Mouse (Mus musculus) forebrain, embryonic 13.5 days (tissue): ENCODE data around the gene Cdkn1c. TPM values are rescaled to one million over a fixed set of nuclear protein-coding genes. Genes with fewer than 3 reads are reported as not detected.

Source experiments
- ATAC-seq: fragments of 200-750 bp; cut with Nextera tagmentation; 2 replicates; pipeline ENCODE4 v1.8.0; 2017
- H3K27ac ChIP-seq: fragments of 300-500 bp; sonication (generic); 2 replicates; pipeline ENCODE4 v1.5.1; 2015; ENCODE audit warnings: inconsistent platforms, mild to moderate bottlenecking, moderate library complexity
- H3K27me3 ChIP-seq: fragments of 300-500 bp; sonication (generic); 2 replicates; pipeline ENCODE4 v1.6.1; 2015; ENCODE audit warnings: mild to moderate bottlenecking, inconsistent platforms
- H3K36me3 ChIP-seq: fragments of 300-500 bp; sonication (generic); 2 replicates; pipeline ENCODE4 v1.6.1; 2015; ENCODE audit warnings: mild to moderate bottlenecking, inconsistent platforms; ENCODE audit not compliant: poor library complexity, severe bottlenecking
- H3K4me1 ChIP-seq: fragments of 300-500 bp; sonication (generic); 2 replicates; pipeline ENCODE4 v1.6.1; 2015; ENCODE audit warnings: inconsistent platforms
- H3K4me2 ChIP-seq: fragments of 300-500 bp; sonication (generic); 2 replicates; pipeline ENCODE4 v1.6.1; 2015; ENCODE audit warnings: inconsistent platforms, mild to moderate bottlenecking, moderate library complexity
- H3K4me3 ChIP-seq: fragments of 300-500 bp; sonication (generic); 2 replicates; pipeline ENCODE4 v1.5.1; 2015; ENCODE audit warnings: mild to moderate bottlenecking, inconsistent platforms
- H3K9ac ChIP-seq: fragments of 300-500 bp; sonication (generic); 2 replicates; pipeline ENCODE4 v1.6.1; 2015; ENCODE audit warnings: mild to moderate bottlenecking, inconsistent platforms
- H3K9me3 ChIP-seq: fragments of 300-500 bp; sonication (generic); replicated peaks from 2 replicates; pipeline ENCODE4 v1.6.1; 2016; ENCODE audit warnings: inconsistent platforms
- WGBS: fragments of 180-500 bp; shearing (Covaris S2); methylation state at CpG from one replicate; pipeline ENCODE4 v1.1.7; 2015; 5-methylcytosine and 5-hydroxymethylcytosine counted together
- polyA plus RNA-seq: library from polyadenylated mRNA; unstranded; fragments of >200 nt; fragmentation: Nextera tagmentation; extraction: Ambion mirVana; gene quantifications from 2 replicates; pipeline ENCODE4 v1.2.1, GENCODE M21; 2015

Cdkn1c gene
- polyA plus RNA-seq, 1 experiment from 2014 or later = 149 TPM

DNA sequence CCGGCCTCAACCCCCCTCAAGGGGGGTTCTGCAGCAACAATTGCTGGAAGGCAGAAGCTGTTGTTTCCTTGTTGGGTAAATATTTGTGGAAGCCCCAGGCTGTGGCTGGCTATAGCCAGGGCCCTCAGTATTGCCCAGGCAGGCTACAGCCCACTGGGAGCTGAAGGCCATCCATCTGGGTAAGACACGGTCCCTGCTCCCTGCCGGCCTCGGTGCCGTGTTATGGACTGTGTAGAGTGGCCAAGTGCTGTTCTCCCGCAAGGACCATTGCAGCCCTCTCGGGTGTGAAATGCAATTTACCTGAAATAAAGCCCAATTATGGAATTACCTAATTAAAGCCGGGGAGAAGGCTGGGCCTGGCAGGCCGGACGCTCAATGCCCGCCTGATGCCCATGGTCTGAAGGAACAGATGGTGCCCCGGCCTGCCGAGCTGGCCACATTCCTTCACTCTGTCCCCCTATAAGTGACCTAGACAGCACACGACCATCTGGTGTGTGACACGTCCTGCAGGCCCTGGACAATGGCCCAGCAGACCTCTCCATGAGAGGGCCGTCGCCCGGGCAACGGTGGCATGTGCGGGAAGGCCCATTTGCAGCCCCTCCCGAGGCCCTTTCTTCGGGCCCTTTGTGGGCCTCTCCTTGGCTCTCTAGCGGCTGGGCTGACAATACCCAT, 32.6 kb downstream of the Cdkn1c start:
- WGBS = 5% methylated on average over 23 of the region's 23 CpGs
- H3K4me1 ChIP-seq = peaks cover 17% of the 10 kb centered on the region
- no peaks in the 10 kb centered on the region for H3K36me3 ChIP-seq
- peaks cover 89% of the 10 kb centered on the region for H3K27me3 ChIP-seq
- H3K4me3 ChIP-seq = no peak overlapping the region
- 0 out of 2 replicates have a peak overlapping the region, but pooled peaks have one; percentile 3 for H3K9ac ChIP-seq
- H3K9me3 ChIP-seq = no peaks in the 10 kb centered on the region
- peak; percentile 92 for ATAC-seq
- H3K4me2 ChIP-seq = peak overlapping the region; percentile 29
- H3K27ac ChIP-seq = 0 out of 2 replicates have a peak overlapping the region, but pooled peaks have one; percentile 10

DNA sequence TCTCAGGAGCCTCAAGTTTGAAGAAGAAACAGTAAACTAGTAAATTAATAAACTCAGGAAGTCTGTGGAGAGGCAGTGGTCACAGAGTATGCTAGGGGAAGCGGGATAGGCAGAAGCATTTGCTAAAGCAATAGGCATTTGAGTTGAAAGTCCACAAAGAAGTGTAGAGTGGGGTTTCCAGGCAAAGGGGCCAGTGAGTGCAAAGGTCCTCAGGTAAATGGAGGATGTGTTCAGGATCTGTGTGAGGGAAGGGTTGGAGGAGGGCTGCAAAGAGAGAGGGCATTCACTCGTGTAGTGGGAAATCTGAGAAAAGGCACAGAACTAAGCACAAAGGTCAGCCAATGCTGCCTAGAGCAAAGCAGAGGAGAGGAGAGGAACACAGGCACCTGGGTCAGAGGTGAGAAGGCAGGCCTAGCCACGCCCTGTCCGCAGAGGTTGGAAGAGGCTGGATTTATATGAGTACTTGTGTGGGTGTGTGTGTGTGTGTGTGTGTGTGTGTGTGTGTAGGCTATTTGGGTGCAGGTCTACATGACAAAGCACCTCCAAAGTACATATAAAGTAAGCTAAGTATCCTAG, 41.2 kb downstream of the Cdkn1c start:
- 79% methylated on average over 4 of the region's 4 CpGs for WGBS
- H3K4me3 ChIP-seq = no peak overlapping the region
- no peak overlapping the region for H3K4me2 ChIP-seq
- ATAC-seq = no peak
- H3K36me3 ChIP-seq = no peaks in the 10 kb centered on the region
- peaks cover 74% of the 10 kb centered on the region for H3K27me3 ChIP-seq
- H3K27ac ChIP-seq = no peak overlapping the region
- no peaks in the 10 kb centered on the region for H3K4me1 ChIP-seq
- no peaks in the 10 kb centered on the region for H3K9me3 ChIP-seq
- H3K9ac ChIP-seq = no peak overlapping the region

DNA sequence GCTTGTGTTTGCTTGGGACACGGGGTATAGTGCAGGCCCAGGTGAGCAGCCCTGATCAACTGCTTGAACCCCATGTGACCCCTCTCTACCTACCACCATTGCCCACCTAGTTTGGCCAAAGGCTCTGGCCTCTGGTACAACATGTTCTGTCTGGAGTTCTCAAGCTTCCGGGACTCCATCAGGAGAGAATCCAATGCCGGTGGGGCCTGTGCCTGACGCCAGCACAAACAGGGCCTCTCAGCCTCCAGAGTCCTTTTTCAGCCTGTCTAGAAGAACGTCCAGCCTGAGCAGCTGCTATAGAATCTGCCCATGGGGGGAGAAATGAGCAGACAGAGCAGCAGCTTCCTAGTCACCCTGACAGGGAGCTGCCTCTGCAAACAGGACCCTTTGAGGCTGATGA, 43.0 kb downstream of the Cdkn1c start:
- Histone ChIP-seq H3K9ac (no peak overlapping the region), H3K4me2 (no peak overlapping the region), H3K4me3 (no peak overlapping the region), H3K4me1 (no peaks in the 10 kb centered on the region), H3K36me3 (no peaks in the 10 kb centered on the region), H3K27ac (no peak overlapping the region), H3K9me3 (no peaks in the 10 kb centered on the region), H3K27me3 (peaks cover 65% of the 10 kb centered on the region)
- 68% methylated on average over 5 of the region's 5 CpGs for WGBS
- ATAC-seq = no peak

DNA sequence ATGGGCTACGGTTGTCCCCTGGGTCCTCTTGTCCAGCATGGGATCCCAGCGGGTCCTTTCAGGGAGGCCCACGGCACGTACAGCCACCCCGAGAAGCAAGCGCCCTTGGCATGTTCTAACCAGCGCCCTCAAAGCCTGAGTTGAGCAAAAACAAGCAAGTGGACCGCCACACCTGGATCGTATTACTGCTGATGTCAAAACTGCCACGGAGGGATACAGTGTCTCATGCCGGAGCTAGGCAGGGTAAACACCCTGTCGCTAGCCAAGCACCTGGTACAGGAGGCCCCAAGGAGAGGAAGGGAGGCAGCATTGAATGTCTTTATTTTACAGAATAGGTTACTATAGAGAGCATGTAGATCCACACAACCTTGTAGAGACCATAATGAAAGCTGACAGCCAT, 44.4 kb downstream of the Cdkn1c start:
- WGBS = 89% methylated on average over 12 of the region's 12 CpGs
- Histone ChIP-seq H3K4me1 (no peaks in the 10 kb centered on the region), H3K4me2 (no peak overlapping the region), H3K9ac (no peak overlapping the region), H3K36me3 (no peaks in the 10 kb centered on the region), H3K4me3 (no peak overlapping the region), H3K27ac (no peak overlapping the region), H3K9me3 (no peaks in the 10 kb centered on the region), H3K27me3 (peaks cover 59% of the 10 kb centered on the region)
- no peak for ATAC-seq

DNA sequence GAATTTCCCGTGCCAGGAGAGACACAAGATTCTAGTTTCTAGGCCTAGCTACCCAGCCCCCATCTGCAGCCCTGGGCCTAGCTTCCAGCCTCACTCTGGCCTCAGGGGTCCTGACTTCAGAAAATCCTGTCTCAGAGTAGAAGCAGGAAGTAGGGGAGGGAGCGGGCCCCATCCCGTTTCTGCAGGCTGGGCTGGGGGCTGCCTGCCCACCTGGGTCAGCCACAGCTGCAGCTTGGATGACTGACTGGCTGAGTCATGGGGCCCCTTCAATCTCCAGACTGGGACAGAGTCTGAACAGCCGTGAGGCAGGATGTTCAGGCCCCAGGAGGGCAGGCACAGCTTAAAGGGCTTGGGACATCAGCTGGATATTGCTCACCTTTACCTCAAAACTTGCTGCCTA, 45.8 kb downstream of the Cdkn1c start:
- Histone ChIP-seq H3K27ac (no peak overlapping the region), H3K9me3 (no peaks in the 10 kb centered on the region), H3K9ac (no peak overlapping the region), H3K4me3 (no peak overlapping the region), H3K4me2 (no peak overlapping the region), H3K4me1 (no peaks in the 10 kb centered on the region), H3K36me3 (no peaks in the 10 kb centered on the region), H3K27me3 (peaks cover 55% of the 10 kb centered on the region)
- 73% methylated on average over 4 of the region's 4 CpGs for WGBS
- no peak for ATAC-seq

DNA sequence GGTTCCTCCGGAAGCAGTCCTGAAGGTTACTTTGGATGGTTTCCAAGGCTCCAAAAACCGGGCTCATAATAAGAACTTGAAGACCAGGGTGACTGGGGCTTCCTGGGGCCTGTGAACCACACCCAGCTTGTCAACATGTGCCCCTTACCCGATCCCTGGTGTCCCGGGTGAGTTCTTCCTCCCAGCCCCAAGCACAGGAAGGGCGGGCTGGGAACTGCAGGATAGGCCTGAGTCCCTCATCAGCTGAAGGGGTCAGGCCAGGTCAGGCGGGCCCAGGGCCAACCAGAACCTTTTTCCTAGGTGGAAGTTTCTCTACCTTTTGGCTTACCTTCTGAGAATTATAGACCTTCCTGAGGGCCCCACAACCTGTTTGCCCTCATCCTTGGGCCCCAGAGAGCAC, 48.2 kb downstream of the Cdkn1c start:
- 84% methylated on average over 6 of the region's 6 CpGs for WGBS
- no peak overlapping the region for H3K4me2 ChIP-seq
- ATAC-seq = no peak
- no peak overlapping the region for H3K9ac ChIP-seq
- no peak overlapping the region for H3K27ac ChIP-seq
- H3K27me3 ChIP-seq = peaks cover 59% of the 10 kb centered on the region
- no peaks in the 10 kb centered on the region for H3K9me3 ChIP-seq
- peaks cover 10% of the 10 kb centered on the region for H3K4me1 ChIP-seq
- H3K36me3 ChIP-seq = no peaks in the 10 kb centered on the region
- H3K4me3 ChIP-seq = no peak overlapping the region

DNA sequence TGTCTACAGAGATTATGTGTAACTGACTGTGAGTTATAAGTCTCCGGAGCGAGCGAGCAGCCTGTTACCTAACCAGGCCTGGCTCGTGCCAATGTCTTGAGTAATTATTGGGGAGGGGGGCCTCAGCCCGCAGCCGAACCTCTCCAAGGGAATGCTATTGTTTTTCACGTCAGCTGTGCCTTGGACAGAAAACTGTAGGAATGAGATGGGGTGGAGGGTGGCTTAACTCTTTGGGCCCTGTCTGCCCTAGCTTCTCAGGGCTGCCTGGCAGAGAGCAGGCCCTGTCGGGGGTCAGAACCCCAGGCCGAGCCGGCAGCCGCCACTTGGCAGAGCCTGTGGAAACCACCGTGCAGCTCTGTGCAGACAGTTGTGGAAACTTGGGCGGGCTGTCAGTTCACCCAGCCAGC, 52.2 kb downstream of the Cdkn1c start:
- no peak overlapping the region for H3K4me3 ChIP-seq
- ATAC-seq = no peak
- no peak overlapping the region for H3K27ac ChIP-seq
- H3K9me3 ChIP-seq = no peaks in the 10 kb centered on the region
- 36% methylated on average over 13 of the region's 13 CpGs for WGBS
- H3K4me1 ChIP-seq = peaks cover 10% of the 10 kb centered on the region
- H3K9ac ChIP-seq = no peak overlapping the region
- H3K4me2 ChIP-seq = no peak overlapping the region
- H3K36me3 ChIP-seq = no peaks in the 10 kb centered on the region
- H3K27me3 ChIP-seq = peaks cover 59% of the 10 kb centered on the region

Other genes with a start within 250 kb of the Cdkn1c start
- 0.15 and 0.45 TPM in 2 replicates for gene Slc22a18, start 12.7 kb upstream of the Cdkn1c start, polyA plus RNA-seq
- gene Phlda2, start 42.1 kb upstream of the Cdkn1c start, polyA plus RNA-seq = 0.55 TPM in 1 of 2 replicates, not detected in the other
- 346 and 367 TPM in 2 replicates for gene Nap1l4, start 88.1 kb upstream of the Cdkn1c start, polyA plus RNA-seq
- 64.4 and 73.7 TPM in 2 replicates for gene Cars, start 139.0 kb upstream of the Cdkn1c start, polyA plus RNA-seq
- gene Tnfrsf26, start 167.7 kb upstream of the Cdkn1c start, polyA plus RNA-seq = 0.05 and 0.14 TPM in 2 replicates
- 5.3 and 5.5 TPM in 2 replicates for gene Tnfrsf22, start 188.6 kb upstream of the Cdkn1c start, polyA plus RNA-seq
- 0.61 and 0.73 TPM in 2 replicates for gene Tnfrsf23, start 224.8 kb upstream of the Cdkn1c start, polyA plus RNA-seq